Mouse (Mus musculus) stomach, postnatal 0 days (tissue): Measurements from ENCODE around the gene Nr0b2.

Source experiments
- CTCF ChIP-seq: IDR thresholded peaks from 2 replicates; pipeline ENCODE4 v1.5.1; 2016; ENCODE audit warnings: antibody characterized with exemption, low read depth, mild to moderate bottlenecking, moderate library complexity
- EP300 ChIP-seq: optimal IDR thresholded peaks from 2 replicates; pipeline ENCODE3; 2016; ENCODE audit warnings: antibody characterized with exemption

DNA sequence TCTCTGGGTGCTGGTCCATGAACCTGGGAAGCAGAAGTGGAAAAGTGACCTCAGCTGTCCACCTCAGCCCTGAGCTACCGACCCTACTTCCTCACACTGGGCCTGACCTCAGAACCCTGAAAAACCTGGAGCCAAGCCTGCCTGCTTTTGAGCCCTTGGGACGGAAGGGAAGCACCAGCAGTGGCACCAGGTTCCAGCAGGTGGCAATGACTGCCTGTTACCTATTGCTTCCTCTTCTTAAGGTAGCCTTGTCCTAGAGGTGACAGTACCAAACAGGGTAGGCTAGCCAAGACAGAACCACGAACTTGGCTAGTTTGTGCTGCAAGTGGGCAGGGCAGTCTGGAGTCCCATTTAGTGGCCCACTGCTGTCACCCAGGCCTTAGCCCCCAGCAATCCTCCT lies 20.4 kb upstream of the Nr0b2 start:
- TF ChIP-seq EP300 (no peak), CTCF (peak; percentile 42; the same call in 1 of the 2 replicates)
